Mouse (Mus musculus) MEL (cell line): Measurements from ENCODE around the gene Macrod1. TPM values are rescaled to one million over a fixed set of nuclear protein-coding genes. Genes with fewer than 3 reads are reported as not detected.
A peak's percentile ranks its signal among the peaks of the same experiment; 100 is the strongest.

Experiments
- DNase-seq: peaks from one replicate; pipeline ENCODE4 v3.0.0; 2011; ENCODE audit warnings: low read depth, low spot score
- H3K27ac ChIP-seq: 2 replicates; pipeline ENCODE4 v1.5.1; 2012; ENCODE audit warnings: low read depth, mild to moderate bottlenecking, control low read depth, low read length, moderate library complexity; ENCODE audit not compliant: control insufficient read depth
- H3K27me3 ChIP-seq, 2 experiments: fragments of 150-350 bp in 1 of 2; sonication (generic) in 1 of 2; 2 replicates each; pipeline ENCODE4 v1.6.1; 2012; ENCODE audit warnings: low read length in 2 of 2, mild to moderate bottlenecking in 2 of 2, improper control_type of control experiment in 1 of 2, moderate library complexity in 1 of 2; ENCODE audit not compliant: insufficient read depth in 2 of 2, control insufficient read depth in 1 of 2
- H3K36me3 ChIP-seq, 2 experiments: 2 replicates each; pipeline ENCODE4 v1.6.1; 2012 to 2014; ENCODE audit warnings: low read length in 2 of 2, improper control_type of control experiment in 1 of 2, inconsistent platforms in 1 of 2, mild to moderate bottlenecking in 1 of 2; ENCODE audit not compliant: insufficient read depth in 2 of 2, control insufficient read depth in 1 of 2
- H3K4me1 ChIP-seq, 2 experiments: fragments of 150-350 bp in 1 of 2; sonication (generic) in 1 of 2; 2 replicates each; pipeline ENCODE4 v1.6.1; 2012; ENCODE audit warnings: low read length in 2 of 2, improper control_type of control experiment in 1 of 2, mild to moderate bottlenecking in 1 of 2; ENCODE audit not compliant: insufficient read depth in 2 of 2, control insufficient read depth in 1 of 2
- H3K4me3 ChIP-seq, 2 experiments: fragments of 150-350 bp in 1 of 2; sonication (generic) in 1 of 2; 2 replicates each; pipeline ENCODE4 v1.5.1; 2012; ENCODE audit warnings: low read depth in 2 of 2, low read length in 2 of 2, mild to moderate bottlenecking in 2 of 2, moderate library complexity in 2 of 2, control low read depth in 1 of 2, improper control_type of control experiment in 1 of 2; ENCODE audit not compliant: control insufficient read depth in 1 of 2, insufficient read depth in 1 of 2
- H3K79me2 ChIP-seq: 2 replicates; pipeline ENCODE4 v1.6.1; 2012; ENCODE audit warnings: mild to moderate bottlenecking, low read length, moderate library complexity; ENCODE audit not compliant: control insufficient read depth, poor library complexity, insufficient read depth
- H3K9ac ChIP-seq: 2 replicates; pipeline ENCODE4 v1.6.1; 2012; ENCODE audit warnings: low read depth, mild to moderate bottlenecking, control low read depth, low read length, moderate library complexity; ENCODE audit not compliant: control insufficient read depth, poor library complexity, severe bottlenecking
- H3K9me3 ChIP-seq: fragments of 150-350 bp; sonication (generic); replicated peaks from 2 replicates; pipeline ENCODE4 v1.6.1; 2012; ENCODE audit warnings: mild to moderate bottlenecking, low read length, improper control_type of control experiment, moderate library complexity; ENCODE audit not compliant: insufficient read depth
- CHD1 ChIP-seq: IDR thresholded peaks from 2 replicates; pipeline ENCODE4 v1.6.1; 2012; ENCODE audit warnings: low read depth, mild to moderate bottlenecking, inconsistent platforms, low read length, improper control_type of control experiment
- CHD2 ChIP-seq: IDR thresholded peaks from 2 replicates; pipeline ENCODE4 v1.6.1; 2011; ENCODE audit warnings: low read length, improper control_type of control experiment
- CTCF ChIP-seq, 3 experiments: IDR thresholded peaks in 2 of 3; conservative IDR thresholded peaks in 1 of 3; 2 replicates each; pipeline ENCODE4 v1.5.1; 2011 to 2012; ENCODE audit warnings: low read length in 3 of 3, low read depth in 2 of 3, mild to moderate bottlenecking in 2 of 3, improper control_type of control experiment in 1 of 3, inconsistent platforms in 1 of 3, mixed read lengths in 1 of 3, moderate library complexity in 1 of 3; ENCODE audit not compliant: control insufficient read depth in 1 of 3, insufficient read depth in 1 of 3, poor library complexity in 1 of 3, severe bottlenecking in 1 of 3
- ELF1 ChIP-seq: IDR thresholded peaks from 2 replicates; pipeline ENCODE4 v1.6.1; 2014; ENCODE audit warnings: low read depth, mild to moderate bottlenecking, inconsistent platforms, low read length, improper control_type of control experiment, moderate library complexity
- EP300 ChIP-seq, 2 experiments: IDR thresholded peaks; 2 replicates each; pipeline ENCODE4 v1.6.1; 2011; ENCODE audit warnings: improper control_type of control experiment in 2 of 2, low read length in 2 of 2, low read depth in 1 of 2, mild to moderate bottlenecking in 1 of 2
- ETS1 ChIP-seq: IDR thresholded peaks from 2 replicates; pipeline ENCODE4 v1.6.1; 2012; ENCODE audit warnings: low read depth, mild to moderate bottlenecking, inconsistent platforms, low read length, improper control_type of control experiment, moderate library complexity
- GATA1 ChIP-seq: IDR thresholded peaks from 2 replicates; pipeline ENCODE4 v1.6.1; 2011; ENCODE audit warnings: low read depth, low read length, improper control_type of control experiment
- HCFC1 ChIP-seq: IDR thresholded peaks from 2 replicates; pipeline ENCODE4 v1.6.1; 2012; ENCODE audit warnings: low read depth, mild to moderate bottlenecking, inconsistent platforms, low read length, improper control_type of control experiment, moderate library complexity
- KAT2A ChIP-seq: conservative IDR thresholded peaks from 2 replicates; pipeline ENCODE4 v1.6.1; 2012; ENCODE audit warnings: low read depth, low read length, improper control_type of control experiment, inconsistent platforms
- MAX ChIP-seq: IDR thresholded peaks from 2 replicates; pipeline ENCODE4 v1.6.1; 2011; ENCODE audit warnings: low read length, improper control_type of control experiment
- MAZ ChIP-seq: IDR thresholded peaks from 2 replicates; pipeline ENCODE4 v1.6.1; 2012; ENCODE audit warnings: low read depth, mild to moderate bottlenecking, inconsistent platforms, low read length, improper control_type of control experiment
- MXI1 ChIP-seq: IDR thresholded peaks from 2 replicates; pipeline ENCODE4 v1.6.1; 2011; ENCODE audit warnings: mild to moderate bottlenecking, low read depth, low read length, improper control_type of control experiment
- MYC ChIP-seq: IDR thresholded peaks from 2 replicates; pipeline ENCODE4 v1.6.1; 2011; ENCODE audit warnings: low read depth, mild to moderate bottlenecking, low read length, improper control_type of control experiment, moderate library complexity
- NELFE ChIP-seq: IDR thresholded peaks from 2 replicates; pipeline ENCODE4 v1.6.1; 2011; ENCODE audit warnings: low read depth, low read length, improper control_type of control experiment
- NRF1 ChIP-seq: IDR thresholded peaks from 2 replicates; pipeline ENCODE4 v1.6.1; 2014; ENCODE audit warnings: low read depth, mild to moderate bottlenecking, inconsistent platforms, low read length, improper control_type of control experiment, moderate library complexity; ENCODE audit not compliant: poor library complexity, insufficient read depth, severe bottlenecking
- POLR2A ChIP-seq, 2 experiments: IDR thresholded peaks; 2 replicates each; pipeline ENCODE4 v1.6.1; 2011 to 2012; ENCODE audit warnings: low read length in 2 of 2, mild to moderate bottlenecking in 2 of 2, control low read depth in 1 of 2, improper control_type of control experiment in 1 of 2, low read depth in 1 of 2, moderate library complexity in 1 of 2; ENCODE audit not compliant: control insufficient read depth in 1 of 2, insufficient read depth in 1 of 2, poor library complexity in 1 of 2
- POLR2AphosphoS2 ChIP-seq: IDR thresholded peaks from 2 replicates; pipeline ENCODE4 v1.6.1; 2011; ENCODE audit warnings: low read length, improper control_type of control experiment
- RCOR1 ChIP-seq: IDR thresholded peaks from 2 replicates; pipeline ENCODE4 v1.6.1; 2012; ENCODE audit warnings: low read depth, mild to moderate bottlenecking, inconsistent platforms, low read length, improper control_type of control experiment
- SIN3A ChIP-seq: IDR thresholded peaks from 2 replicates; pipeline ENCODE4 v1.6.1; 2012; ENCODE audit warnings: low read length, improper control_type of control experiment, inconsistent platforms
- SMC3 ChIP-seq: IDR thresholded peaks from 2 replicates; pipeline ENCODE4 v1.6.1; 2011; ENCODE audit warnings: low read depth, low read length, improper control_type of control experiment
- TAL1 ChIP-seq: IDR thresholded peaks from 2 replicates; pipeline ENCODE4 v1.6.1; 2012; ENCODE audit warnings: mild to moderate bottlenecking, inconsistent platforms, low read length, moderate library complexity, mixed read lengths
- TBP ChIP-seq: IDR thresholded peaks from 2 replicates; pipeline ENCODE4 v1.8.0; 2011; ENCODE audit warnings: low read depth, low read length, improper control_type of control experiment
- TCF12 ChIP-seq: IDR thresholded peaks from 2 replicates; pipeline ENCODE4 v1.6.1; 2014; ENCODE audit warnings: low read depth, mild to moderate bottlenecking, inconsistent platforms, low read length, improper control_type of control experiment, moderate library complexity
- UBTF ChIP-seq: IDR thresholded peaks from 2 replicates; pipeline ENCODE4 v1.6.1; 2012; ENCODE audit warnings: low read depth, mild to moderate bottlenecking, inconsistent platforms, low read length, improper control_type of control experiment, moderate library complexity, borderline replicate concordance; ENCODE audit not compliant: insufficient read depth
- USF1 ChIP-seq: IDR thresholded peaks from 2 replicates; pipeline ENCODE4 v1.6.1; 2014; ENCODE audit warnings: low read depth, mild to moderate bottlenecking, inconsistent platforms, low read length, improper control_type of control experiment, moderate library complexity
- ZC3H11A ChIP-seq: IDR thresholded peaks from 2 replicates; pipeline ENCODE4 v1.6.1; 2012; ENCODE audit warnings: low read depth, mild to moderate bottlenecking, inconsistent platforms, low read length, improper control_type of control experiment
- ZKSCAN1 ChIP-seq: IDR thresholded peaks from 2 replicates; pipeline ENCODE4 v1.6.1; 2012; ENCODE audit warnings: low read depth, mild to moderate bottlenecking, inconsistent platforms, low read length, improper control_type of control experiment, moderate library complexity
- ZMIZ1 ChIP-seq: IDR thresholded peaks from 2 replicates; pipeline ENCODE4 v1.6.1; 2012; ENCODE audit warnings: low read depth, mild to moderate bottlenecking, inconsistent platforms, low read length, improper control_type of control experiment, moderate library complexity
- ZNF384 ChIP-seq: IDR thresholded peaks from 2 replicates; pipeline ENCODE4 v1.6.1; 2012; ENCODE audit warnings: low read depth, mild to moderate bottlenecking, inconsistent platforms, low read length, improper control_type of control experiment
- polyA plus RNA-seq, 2 experiments: library from polyadenylated mRNA; stranded (reverse) in 1 of 2; unstranded in 1 of 2; fragments of >175 nt in 1 of 2; fragments of >200 nt in 1 of 2; gene quantifications; 2 replicates each; pipeline versions ENCODE4 v1.2.1 to v1.2.4; 2012; ENCODE audit warnings: low replicate concordance in 2 of 2, low read depth in 1 of 2; ENCODE audit not compliant: insufficient read length in 2 of 2, insufficient read depth in 1 of 2, missing spikeins in 1 of 2
- total RNA-seq: library from RNA; depleted of rRNA; stranded (reverse); fragments of 300-350 nt; gene quantifications from 2 replicates; pipeline ENCODE4 v1.2.3, GENCODE M21; 2012

The Macrod1 gene
- total and polyA plus RNA-seq, 3 experiments: 4.5 to 15.7 TPM; not detected in 1

GRCm38 (mm10) chr19:7039841-7040636, 16.6 kb upstream of the Macrod1 start, which contains the start of gene Stip1:
TSS of gene Stip1 (minus strand) at chr19:7039967.
- Histone ChIP-seq H3K36me3 (peaks cover 5 to 23% of the 10 kb centered on the region in 2 experiments), H3K4me1 (peaks cover 0 to 20% of the 10 kb centered on the region in 2 experiments; a peak in 3 of 4 replicates), H3K9ac (peak within 1 kb of the TSS; percentile 97), H3K27me3 (no peaks in the 10 kb centered on the region), H3K4me3 (peak within 1 kb of the TSS; percentile 85 to 90), H3K27ac (peak within 1 kb of the TSS; percentile 91), H3K9me3 (no peaks in the 10 kb centered on the region), H3K79me2 (peaks cover 43% of the 10 kb centered on the region)
- TF ChIP-seq MXI1 (peak; percentile 75), SIN3A (peak; percentile 3; the same call in 1 of the 2 replicates), NELFE (peak; percentile 83), KAT2A (peak; percentile 52), HCFC1 (peak; percentile 77), UBTF (no peak), NRF1 (0 out of 2 replicates have a peak, but pooled peaks have one; percentile 16), TBP (peak; percentile 71), POLR2AphosphoS2 (peak; percentile 90), MAX (peak; percentile 15; the same call in 1 of the 2 replicates), POLR2A (IDR thresholded peaks at IDR 0.05; ENCODE audit: control insufficient read depth in 1 of 2, insufficient read depth in 1 of 2, low read depth in 1 of 2, low read length in 2 of 2, poor library complexity in 1 of 2) (peak; percentile 76 to 96), EP300 (IDR thresholded peaks at IDR 0.05; ENCODE audit: low read depth in 1 of 2, low read length in 2 of 2) (no peak), MAZ (no peak), GATA1 (no peak), CTCF (IDR thresholded peaks at IDR 0.05 in 2 of 3, conservative IDR thresholded peaks at IDR 0.05 in 1 of 3; ENCODE audit: control insufficient read depth in 1 of 3, insufficient read depth in 1 of 3, low read depth in 2 of 3, low read length in 3 of 3, poor library complexity in 1 of 3, severe bottlenecking in 1 of 3) (peak in 2 of 3 experiments; percentile 27 to 35; a peak in 5 of 6 replicates), ZKSCAN1 (no peak), CHD1 (no peak), TCF12 (peak; percentile 68), MYC (0 out of 2 replicates have a peak, but pooled peaks have one; percentile 42), TAL1 (no peak), SMC3 (no peak), ZC3H11A (no peak), ETS1 (no peak), USF1 (peak; percentile 35), ZNF384 (peak; percentile 99), ZMIZ1 (peak; percentile 82), RCOR1 (no peak), ELF1 (peak; percentile 66), CHD2 (peak; percentile 92)
- peak; percentile 100 for DNase-seq
